8 mouse cellular contexts compared by ENCODE assay signal in the genomic region with DNA sequence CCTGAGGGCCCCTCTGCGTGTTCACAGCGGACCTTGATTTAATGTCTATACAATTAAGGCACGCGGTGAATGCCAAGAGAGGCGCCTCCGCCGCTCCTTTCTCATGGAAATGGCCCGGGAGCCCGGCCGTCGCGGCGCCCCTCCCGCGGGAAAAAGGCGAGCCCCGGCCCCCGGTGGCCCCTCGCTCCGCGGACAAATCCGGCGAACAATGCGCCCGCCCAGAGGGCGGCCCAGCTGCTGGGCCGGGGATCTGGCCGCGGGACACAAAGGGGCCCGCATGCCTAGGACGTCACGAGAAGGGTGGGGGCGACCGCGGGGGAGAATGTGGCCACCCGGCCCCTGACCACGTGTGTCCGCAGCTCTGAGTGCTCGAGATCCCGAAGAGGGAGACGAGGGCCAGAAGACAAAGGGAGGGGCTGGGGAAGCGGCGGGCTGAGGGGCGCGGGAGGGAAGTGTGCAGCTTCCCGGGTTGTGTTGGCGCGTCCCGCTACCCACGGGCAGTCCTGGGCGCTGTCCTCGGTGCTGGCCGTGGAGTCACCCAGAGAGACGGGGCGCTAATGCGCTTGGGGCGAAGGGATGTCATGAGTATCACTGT. TPM values are rescaled to one million over a fixed set of nuclear protein-coding genes. Genes with fewer than 3 reads are reported as not detected.
DNase-seq lines count a peak whose midpoint lies in the region; ATAC-seq and TF ChIP-seq lines count a peak whose summit lies in the region.

No protein-coding gene starts in this region.

- ATAC-seq in lung, postnatal 0 days: peak; percentile 65

- H3K9me3 ChIP-seq in lung, postnatal 0 days (ENCODE audit: low read length): no peaks in the 10 kb centered on the region

- no peak for TF ChIP-seq CTCF in lung, postnatal 0 days (IDR thresholded peaks at IDR 0.05)

- peak overlapping the region; percentile 63 for H3K4me2 ChIP-seq in lung, postnatal 0 days (replicated peaks; ENCODE audit: low read depth, low read length)

- peaks cover 10% of the 10 kb centered on the region; the same call in 1 of the 2 replicates for H3K4me1 ChIP-seq in lung, postnatal 0 days (ENCODE audit: insufficient read depth, low read depth, low read length)

- H3K4me3 ChIP-seq in lung, postnatal 0 days (ENCODE audit: low read depth, low read length): peak overlapping the region; percentile 35

- TF ChIP-seq EP300 in lung, postnatal 0 days (IDR thresholded peaks at IDR 0.05): no peak

- H3K36me3 ChIP-seq in lung, postnatal 0 days (ENCODE audit: insufficient read depth, low read length): no peaks in the 10 kb centered on the region

- peaks cover 67% of the 10 kb centered on the region for H3K27me3 ChIP-seq in lung, postnatal 0 days (replicated peaks; ENCODE audit: insufficient read depth, low read length)

- H3K27ac ChIP-seq in lung, postnatal 0 days (ENCODE audit: low read length): no peak overlapping the region

- WGBS in lung, postnatal 0 days: under 1% methylated on average over 56 of the region's 57 CpGs

- H3K9ac ChIP-seq in lung, postnatal 0 days (replicated peaks; ENCODE audit: low read depth): no peak overlapping the region

- intact Hi-C loops in heart, postnatal 14 days (cut with DNase I): no loop called here

- DNase-seq in urinary bladder, adult 18-20 months (ENCODE audit: low spot score in 2 of 2): peak; percentile 26 to 39
- no peak for DNase-seq in urinary bladder, postnatal 10 days (ENCODE audit: low spot score)
- peak; percentile 61 for DNase-seq in embryo, embryonic 10 days (ENCODE audit: low spot score)
- DNase-seq in heart, postnatal 14 days: peak; percentile 62 to 70
- DNase-seq in layer of hippocampus, postnatal 10 days (ENCODE audit: low spot score in 2 of 2): peak; percentile 51 to 68
- peak; percentile 56 for DNase-seq in lung, postnatal 0 days (ENCODE audit: low spot score)
- peak; percentile 61 for DNase-seq in right cerebral cortex, postnatal 14 days
- no peak for DNase-seq in spleen, adult 12 weeks (ENCODE audit: low spot score)

RNA-seq across cellular contexts. Expression of gene Ythdf1, which starts 26.6 kb away (rescaled TPM):
- 10 to 100 TPM; 43.1 to 43.9 TPM for total RNA-seq in heart, postnatal 14 days (2021)
- total RNA-seq in layer of hippocampus, postnatal 10 days (2021): 10 to 100 TPM; 61.8 to 64.6 TPM
- 40.3 and 42.4 TPM in 2 replicates for polyA plus RNA-seq in lung, postnatal 0 days (2015; fragmentation: Nextera tagmentation; extraction: Ambion mirVana)

RNA-seq across cellular contexts. Expression of gene Birc7, which starts 34.7 kb away (rescaled TPM):
- total RNA-seq in heart, postnatal 14 days (2021): not detected
- total RNA-seq in layer of hippocampus, postnatal 10 days (2021): not detected
- not detected in 2 replicates for polyA plus RNA-seq in lung, postnatal 0 days (2015; fragmentation: Nextera tagmentation; extraction: Ambion mirVana)

Comparison
In these comparisons a context has a peak if more than half of its experiments do, and no peak if none do; other contexts are left out.
1. DNase-seq: peak in urinary bladder, adult 18-20 months (2 of 2), embryo, embryonic 10 days (single experiment), heart, postnatal 14 days (2 of 2), layer of hippocampus, postnatal 10 days (2 of 2), lung, postnatal 0 days (single experiment) and right cerebral cortex, postnatal 14 days (single experiment); none in urinary bladder, postnatal 10 days (single experiment) and spleen, adult 12 weeks (single experiment).